Mouse (Mus musculus) embryonic facial prominence, embryonic 11.5 days (tissue): ENCODE measurements around the gene Oprl1. TPM values are rescaled to one million over a fixed set of nuclear protein-coding genes. Genes with fewer than 3 reads are reported as not detected.

Experiments used
- ATAC-seq: fragments of 200-750 bp; cut with Nextera tagmentation; replicated peaks from 2 replicates; pipeline ENCODE4 v1.8.0; 2017; ENCODE audit warnings: low read depth; ENCODE audit not compliant: insufficient number of reproducible peaks, low FRiP score, low TSS enrichment
- DNase-seq: peaks from one replicate; pipeline ENCODE4 v3.0.0-alpha.2; 2015; ENCODE audit warnings: low spot score
- H3K27ac ChIP-seq: fragments of 300-500 bp; sonication (generic); replicated peaks from 2 replicates; pipeline ENCODE4 v1.5.1; 2014; ENCODE audit warnings: mild to moderate bottlenecking, low read depth, low read length, control low read depth
- H3K27me3 ChIP-seq: fragments of 300-500 bp; sonication (generic); 2 replicates; pipeline ENCODE4 v1.6.1; 2014; ENCODE audit warnings: mild to moderate bottlenecking, low read length, moderate library complexity, mixed read lengths; ENCODE audit not compliant: control insufficient read depth, insufficient read depth
- H3K36me3 ChIP-seq: fragments of 300-500 bp; sonication (generic); replicated peaks from 2 replicates; pipeline ENCODE4 v1.6.1; 2014; ENCODE audit warnings: low read depth, mild to moderate bottlenecking, low read length, moderate library complexity, mixed read lengths; ENCODE audit not compliant: control insufficient read depth, insufficient read depth
- H3K4me1 ChIP-seq: fragments of 300-500 bp; sonication (generic); 2 replicates; pipeline ENCODE4 v1.6.1; 2014; ENCODE audit warnings: low read length, mixed read lengths; ENCODE audit not compliant: control insufficient read depth, insufficient read depth
- H3K4me2 ChIP-seq: fragments of 300-500 bp; sonication (generic); 2 replicates; pipeline ENCODE4 v1.6.1; 2014; ENCODE audit warnings: low read depth, mild to moderate bottlenecking, control low read depth, low read length, moderate library complexity
- H3K4me3 ChIP-seq: fragments of 300-500 bp; sonication (generic); 2 replicates; pipeline ENCODE4 v1.5.1; 2014; ENCODE audit warnings: low read depth, low read length, control low read depth
- H3K9ac ChIP-seq: fragments of 300-500 bp; sonication (generic); replicated peaks from 2 replicates; pipeline ENCODE4 v1.6.1; 2014; ENCODE audit warnings: mild to moderate bottlenecking, control low read depth, low read length
- H3K9me3 ChIP-seq: fragments of 300-500 bp; sonication (generic); replicated peaks from 2 replicates; pipeline ENCODE4 v1.6.1; 2016; ENCODE audit warnings: mild to moderate bottlenecking, low read length, inconsistent platforms, mixed read lengths; ENCODE audit not compliant: control insufficient read depth
- WGBS: fragments of 180-500 bp; shearing (Covaris S2); extraction: QIAGEN DNeasy Blood & Tissue Kit; methylation state at CpG from one replicate; pipeline ENCODE4 v1.1.7; 2014; 5-methylcytosine and 5-hydroxymethylcytosine counted together
- polyA plus RNA-seq: library from polyadenylated mRNA; unstranded; fragments of >200 nt; fragmentation: Nextera tagmentation; extraction: Ambion mirVana; gene quantifications from 2 replicates; pipeline ENCODE4 v1.2.1, GENCODE M21; 2014

Gene Oprl1
- polyA plus RNA-seq = 4.6 and 6.1 TPM in 2 replicates

GRCm38 (mm10) chr2:181714903-181715326 is at the start of gene Oprl1:
Gene Oprl1 (plus strand): TSS chr2:181715016.
- DNase-seq = peak; percentile 54
- 3% methylated on average over 7 of the region's 7 CpGs for WGBS

GRCm38 (mm10) chr2:181670285-181670912 is 44.4 kb upstream of the Oprl1 start:
- peaks cover 42% of the 10 kb centered on the region for H3K27me3 ChIP-seq
- H3K27ac ChIP-seq = no peak overlapping the region
- H3K9me3 ChIP-seq = no peaks in the 10 kb centered on the region
- H3K4me1 ChIP-seq = peaks cover 2% of the 10 kb centered on the region; the same call in 1 of the 2 replicates
- peak overlapping the region; percentile 37 for H3K9ac ChIP-seq
- H3K4me2 ChIP-seq = peak overlapping the region; percentile 81
- DNase-seq = no peak
- peak overlapping the region; percentile 41 for H3K4me3 ChIP-seq
- 3% methylated on average over 55 of the region's 56 CpGs for whole genome bisulfite sequencing
- no peak for ATAC-seq
- H3K36me3 ChIP-seq = no peaks in the 10 kb centered on the region

More at GRCm38 (mm10) chr2:181714903-181715326, at the start of gene Oprl1:
- H3K4me1 ChIP-seq = no peaks in the 10 kb centered on the region
- H3K9ac ChIP-seq = peak within 1 kb of the TSS; percentile 33
- peak within 1 kb of the TSS; percentile 17; the same call in 1 of the 2 replicates for H3K4me3 ChIP-seq
- H3K36me3 ChIP-seq = no peaks in the 10 kb centered on the region
- H3K27me3 ChIP-seq = no peaks in the 10 kb centered on the region
- H3K4me2 ChIP-seq = peak within 1 kb of the TSS; percentile 36
- ATAC-seq = peak; percentile 64
- no peaks in the 10 kb centered on the region for H3K9me3 ChIP-seq
- no peak within 1 kb of the TSS; the same call in 1 of the 2 replicates for H3K27ac ChIP-seq

GRCm38 (mm10) chr2:181670913-181671311 is 43.9 kb upstream of the Oprl1 start:
- no peaks in the 10 kb centered on the region for H3K36me3 ChIP-seq
- H3K9ac ChIP-seq = peak overlapping the region; percentile 37
- ATAC-seq (no peak), DNase-seq (no peak)
- H3K27ac ChIP-seq = no peak overlapping the region
- H3K4me1 ChIP-seq = peaks cover 2% of the 10 kb centered on the region; the same call in 1 of the 2 replicates
- H3K27me3 ChIP-seq = peaks cover 42% of the 10 kb centered on the region
- H3K4me3 ChIP-seq = peak overlapping the region; percentile 41
- WGBS = 1% methylated on average over 41 of the region's 41 CpGs
- H3K9me3 ChIP-seq = no peaks in the 10 kb centered on the region
- peak overlapping the region; percentile 81 for H3K4me2 ChIP-seq

- H3K27me3 ChIP-seq = peaks cover 42% of the 10 kb centered on the region
- 1% methylated on average over 37 of the region's 43 CpGs for WGBS
- H3K27ac ChIP-seq = no peak within 1 kb of the TSS; the same call in 1 of the 2 replicates
- peak within 1 kb of the TSS; percentile 37 for H3K9ac ChIP-seq
- no peak for ATAC-seq
- DNase-seq = peak; percentile 45
- peak within 1 kb of the TSS; percentile 41 for H3K4me3 ChIP-seq
- H3K36me3 ChIP-seq = no peaks in the 10 kb centered on the region
- H3K9me3 ChIP-seq = no peaks in the 10 kb centered on the region
- H3K4me1 ChIP-seq = peaks cover 2% of the 10 kb centered on the region; the same call in 1 of the 2 replicates
- peak within 1 kb of the TSS; percentile 81 for H3K4me2 ChIP-seq
These were observed 43.5 kb upstream of the Oprl1 start, which contains the start of gene Sox18 for GRCm38 (mm10) chr2:181671326-181671725. Gene Sox18 (minus strand): TSS chr2:181671640.

- peaks cover 2% of the 10 kb centered on the region; the same call in 1 of the 2 replicates for H3K4me1 ChIP-seq
These were observed 42.8 kb upstream of the Oprl1 start for GRCm38 (mm10) chr2:181671984-181672383.

GRCm38 (mm10) chr2:181673501-181673900 is 41.3 kb upstream of the Oprl1 start:
- Histone ChIP-seq H3K9me3 (no peaks in the 10 kb centered on the region), H3K9ac (no peak overlapping the region), H3K4me2 (no peak overlapping the region), H3K4me1 (peaks cover 2% of the 10 kb centered on the region; the same call in 1 of the 2 replicates), H3K27me3 (peaks cover 38% of the 10 kb centered on the region), H3K27ac (no peak overlapping the region), H3K36me3 (no peaks in the 10 kb centered on the region), H3K4me3 (no peak overlapping the region)
- ATAC-seq (no peak), DNase-seq (no peak)
- 56% methylated on average over 1 of the region's 1 CpGs for WGBS

More at GRCm38 (mm10) chr2:181671984-181672383, 42.8 kb upstream of the Oprl1 start:
- Histone ChIP-seq H3K27me3 (peaks cover 42% of the 10 kb centered on the region), H3K9ac (no peak overlapping the region; the same call in 1 of the 2 replicates), H3K9me3 (no peaks in the 10 kb centered on the region), H3K4me2 (peak overlapping the region; percentile 81; the same call in 1 of the 2 replicates), H3K27ac (no peak overlapping the region), H3K36me3 (no peaks in the 10 kb centered on the region), H3K4me3 (no peak overlapping the region)
- WGBS = 22% methylated on average over 7 of the region's 7 CpGs
- no peak for ATAC-seq
- DNase-seq = no peak

GRCm38 (mm10) chr2:181674934-181675333 is 39.9 kb upstream of the Oprl1 start:
- Histone ChIP-seq H3K4me2 (no peak overlapping the region), H3K4me1 (peaks cover 2% of the 10 kb centered on the region; the same call in 1 of the 2 replicates), H3K9ac (no peak overlapping the region), H3K27ac (no peak overlapping the region), H3K36me3 (no peaks in the 10 kb centered on the region), H3K27me3 (peaks cover 28% of the 10 kb centered on the region), H3K4me3 (no peak overlapping the region), H3K9me3 (no peaks in the 10 kb centered on the region)
- 83% methylated on average over 4 of the region's 4 CpGs for WGBS
- no peak for DNase-seq
- ATAC-seq = no peak

GRCm38 (mm10) chr2:181675454-181675853 is 39.4 kb upstream of the Oprl1 start:
- H3K4me2 ChIP-seq = peak overlapping the region; percentile 38
- no peak overlapping the region for H3K27ac ChIP-seq
- peak overlapping the region; percentile 51 for H3K9ac ChIP-seq
- ATAC-seq (no peak), DNase-seq (peak; percentile 64)
- peaks cover 2% of the 10 kb centered on the region; the same call in 1 of the 2 replicates for H3K4me1 ChIP-seq
- no peak overlapping the region for H3K4me3 ChIP-seq
- H3K9me3 ChIP-seq = no peaks in the 10 kb centered on the region
- H3K27me3 ChIP-seq = peaks cover 23% of the 10 kb centered on the region
- no peaks in the 10 kb centered on the region for H3K36me3 ChIP-seq
- 4% methylated on average over 14 of the region's 14 CpGs for WGBS
